Mouse (Mus musculus): Measurements from ENCODE around the gene Wdfy3. TPM values are rescaled to one million over a fixed set of nuclear protein-coding genes. Genes with fewer than 3 reads are reported as not detected.

Gene Wdfy3
- total RNA-seq, 2 experiments from 2014 or later = 20.0 to 23.9 TPM

- Histone ChIP-seq H3K27ac (no peak overlapping the region), H3K4me3 (no peak overlapping the region)
- no peak for TF ChIP-seq CTCF (IDR thresholded peaks at IDR 0.05)
- no peak for DNase-seq
- intact Hi-C loops (cut with DNase I) = no loop called here
Observed at GRCm38 (mm10) chr5:102048416-102048815, 21.3 kb downstream of the Wdfy3 start.

- H3K27ac ChIP-seq = no peak overlapping the region
Observed at GRCm38 (mm10) chr5:102046617-102047116, 23.1 kb downstream of the Wdfy3 start.

GRCm38 (mm10) chr5:102045636-102046616 is 23.8 kb downstream of the Wdfy3 start:
- Histone ChIP-seq H3K4me3 (no peak overlapping the region), H3K27ac (no peak overlapping the region)
- TF ChIP-seq CTCF (IDR thresholded peaks at IDR 0.05) = no peak
- no peak for DNase-seq
- intact Hi-C loops (cut with DNase I) = no loop called here

More at GRCm38 (mm10) chr5:102046617-102047116, 23.1 kb downstream of the Wdfy3 start:
- DNase-seq = no peak
- H3K4me3 ChIP-seq = no peak overlapping the region
- intact Hi-C loops (cut with DNase I) = no loop called here
- TF ChIP-seq CTCF (IDR thresholded peaks at IDR 0.05) = no peak

- no peak overlapping the region for H3K27ac ChIP-seq
- TF ChIP-seq CTCF (IDR thresholded peaks at IDR 0.05) = no peak
- no peak for DNase-seq
- H3K4me3 ChIP-seq = no peak overlapping the region
- intact Hi-C loops (cut with DNase I) = no loop called here
Observed at GRCm38 (mm10) chr5:102045177-102045576, 24.5 kb downstream of the Wdfy3 start.

- H3K4me3 ChIP-seq = no peak overlapping the region
- no peak for TF ChIP-seq CTCF (IDR thresholded peaks at IDR 0.05)
- DNase-seq = no peak
- no peak overlapping the region for H3K27ac ChIP-seq
- intact Hi-C loops (cut with DNase I) = no loop called here
Observed at GRCm38 (mm10) chr5:102033281-102033680, 36.4 kb downstream of the Wdfy3 start.

GRCm38 (mm10) chr5:102032594-102033240 is 37.0 kb downstream of the Wdfy3 start:
- H3K4me3 ChIP-seq = no peak overlapping the region
- no peak for TF ChIP-seq CTCF (IDR thresholded peaks at IDR 0.05)
- H3K27ac ChIP-seq = no peak overlapping the region
- intact Hi-C loops (cut with DNase I) = no loop called here
- DNase-seq = no peak

GRCm38 (mm10) chr5:102032191-102032590 is 37.5 kb downstream of the Wdfy3 start:
- no peak for DNase-seq
- intact Hi-C loops (cut with DNase I) = no loop called here
- Histone ChIP-seq H3K27ac (no peak overlapping the region), H3K4me3 (no peak overlapping the region)
- no peak for TF ChIP-seq CTCF (IDR thresholded peaks at IDR 0.05)

- intact Hi-C loops (cut with DNase I) = no loop called here
- no peak for DNase-seq
- TF ChIP-seq CTCF (IDR thresholded peaks at IDR 0.05) = no peak
- Histone ChIP-seq H3K4me3 (no peak overlapping the region), H3K27ac (no peak overlapping the region)
Observed at GRCm38 (mm10) chr5:102023376-102023775, 46.3 kb downstream of the Wdfy3 start.

- H3K27ac ChIP-seq = peak overlapping the region; percentile 53; the same call in 1 of the 2 replicates
- intact Hi-C loops (cut with DNase I) = no loop called here
Observed at GRCm38 (mm10) chr5:102022018-102022898, 47.5 kb downstream of the Wdfy3 start.

GRCm38 (mm10) chr5:102014235-102014634 is 55.5 kb downstream of the Wdfy3 start:
- no peak for DNase-seq
- Histone ChIP-seq H3K27ac (no peak overlapping the region), H3K4me3 (no peak overlapping the region)
- intact Hi-C loops (cut with DNase I) = no loop called here
- TF ChIP-seq CTCF (IDR thresholded peaks at IDR 0.05) = no peak

More at GRCm38 (mm10) chr5:102022018-102022898, 47.5 kb downstream of the Wdfy3 start:
- DNase-seq = no peak
- no peak for TF ChIP-seq CTCF (IDR thresholded peaks at IDR 0.05)
- peak overlapping the region; percentile 35 for H3K4me3 ChIP-seq

GRCm38 (mm10) chr5:102013781-102014180 is 55.9 kb downstream of the Wdfy3 start:
- no peak for TF ChIP-seq CTCF (IDR thresholded peaks at IDR 0.05)

GRCm38 (mm10) chr5:102010961-102011360 is 58.8 kb downstream of the Wdfy3 start:
- intact Hi-C loops (cut with DNase I) = no loop called here
- Histone ChIP-seq H3K27ac (no peak overlapping the region), H3K4me3 (no peak overlapping the region)
- DNase-seq = no peak
- no peak for TF ChIP-seq CTCF (IDR thresholded peaks at IDR 0.05)

More at GRCm38 (mm10) chr5:102013781-102014180, 55.9 kb downstream of the Wdfy3 start:
- Histone ChIP-seq H3K4me3 (no peak overlapping the region), H3K27ac (no peak overlapping the region)
- intact Hi-C loops (cut with DNase I) = no loop called here
- no peak for DNase-seq
